Mouse (Mus musculus) lung, postnatal 0 days (tissue): Measurements from ENCODE around the gene Iqck.
A peak's percentile ranks its signal among the peaks of the same experiment; 100 is the strongest.

ENCODE experiments used
- CTCF ChIP-seq: IDR thresholded peaks from 2 replicates; pipeline ENCODE4 v1.5.1; 2016; ENCODE audit warnings: antibody characterized with exemption, mild to moderate bottlenecking
- EP300 ChIP-seq: IDR thresholded peaks from 2 replicates; pipeline ENCODE4 v1.6.1; 2016; ENCODE audit warnings: antibody characterized with exemption, mild to moderate bottlenecking, control low read depth

DNA sequence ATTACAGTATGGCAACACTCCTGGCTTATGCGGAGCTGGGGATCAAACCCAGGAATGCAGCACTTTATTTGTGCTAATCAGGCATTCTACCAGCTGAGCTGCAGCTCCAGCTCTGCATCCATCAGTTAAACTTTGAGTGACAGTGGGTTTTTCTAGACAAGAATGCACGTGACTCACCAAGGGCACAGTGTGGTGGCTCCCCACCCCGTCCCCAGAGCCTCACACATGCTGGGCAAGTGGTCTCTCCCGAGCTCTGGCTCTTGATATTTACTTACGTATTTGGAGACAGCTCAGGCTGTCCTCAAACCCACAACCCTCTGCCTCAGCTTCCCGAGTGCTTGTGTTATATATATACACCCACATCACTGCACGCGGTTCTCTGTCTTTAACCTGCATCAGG, 73.4 kb downstream of the Iqck start:
- no peak for TF ChIP-seq CTCF
- peak; percentile 22; the same call in 1 of the 2 replicates for TF ChIP-seq EP300
